Mouse (Mus musculus) hindbrain, embryonic 16.5 days (tissue): ENCODE results near the gene Vamp1. TPM values are rescaled to one million over a fixed set of nuclear protein-coding genes. Genes with fewer than 3 reads are reported as not detected.

ENCODE experiments used
- ATAC-seq: fragments of 200-750 bp; cut with Nextera tagmentation; 2 replicates; pipeline ENCODE4 v1.8.0; 2017; ENCODE audit warnings: moderate TSS enrichment, moderate library complexity
- H3K27ac ChIP-seq: fragments of 300-500 bp; sonication (generic); 2 replicates; pipeline ENCODE4 v1.5.1; 2014; ENCODE audit warnings: low read depth, mild to moderate bottlenecking, control low read depth, low read length, moderate library complexity
- H3K27me3 ChIP-seq: fragments of 300-500 bp; sonication (generic); replicated peaks from 2 replicates; pipeline ENCODE4 v1.6.1; 2014; ENCODE audit warnings: low read length; ENCODE audit not compliant: control insufficient read depth, insufficient read depth
- H3K36me3 ChIP-seq: fragments of 300-500 bp; sonication (generic); 2 replicates; pipeline ENCODE4 v1.6.1; 2014; ENCODE audit warnings: mild to moderate bottlenecking, low read length, moderate library complexity, mixed read lengths; ENCODE audit not compliant: control insufficient read depth, insufficient read depth
- H3K4me1 ChIP-seq: fragments of 300-500 bp; sonication (generic); 2 replicates; pipeline ENCODE4 v1.6.1; 2014; ENCODE audit warnings: low read depth, low read length; ENCODE audit not compliant: control insufficient read depth, insufficient read depth
- H3K4me2 ChIP-seq: fragments of 300-500 bp; sonication (generic); 2 replicates; pipeline ENCODE4 v1.6.1; 2014; ENCODE audit warnings: mild to moderate bottlenecking, low read length, control low read depth, moderate library complexity
- H3K4me3 ChIP-seq: fragments of 300-500 bp; sonication (generic); 2 replicates; pipeline ENCODE4 v1.5.1; 2014; ENCODE audit warnings: mild to moderate bottlenecking, low read length, control low read depth, moderate library complexity
- H3K9ac ChIP-seq: fragments of 300-500 bp; sonication (generic); 2 replicates; pipeline ENCODE4 v1.6.1; 2014; ENCODE audit warnings: low read depth, mild to moderate bottlenecking, control low read depth, low read length, moderate library complexity
- H3K9me3 ChIP-seq: fragments of 300-500 bp; sonication (generic); 2 replicates; pipeline ENCODE4 v1.6.1; 2014; ENCODE audit warnings: mild to moderate bottlenecking, low read length, moderate library complexity; ENCODE audit not compliant: control insufficient read depth
- WGBS: fragments of 180-500 bp; shearing (Covaris S2); extraction: QIAGEN DNeasy Blood & Tissue Kit; methylation state at CpG from one replicate; pipeline ENCODE4 v1.1.7; 2014; 5-methylcytosine and 5-hydroxymethylcytosine counted together
- polyA plus RNA-seq: library from polyadenylated mRNA; unstranded; fragments of >200 nt; fragmentation: Nextera tagmentation; extraction: Ambion mirVana; gene quantifications from 2 replicates; pipeline ENCODE4 v1.2.1, GENCODE M21; 2015

Vamp1 gene
- polyA plus RNA-seq, 1 experiment from 2014 or later: 52.8 TPM

DNA sequence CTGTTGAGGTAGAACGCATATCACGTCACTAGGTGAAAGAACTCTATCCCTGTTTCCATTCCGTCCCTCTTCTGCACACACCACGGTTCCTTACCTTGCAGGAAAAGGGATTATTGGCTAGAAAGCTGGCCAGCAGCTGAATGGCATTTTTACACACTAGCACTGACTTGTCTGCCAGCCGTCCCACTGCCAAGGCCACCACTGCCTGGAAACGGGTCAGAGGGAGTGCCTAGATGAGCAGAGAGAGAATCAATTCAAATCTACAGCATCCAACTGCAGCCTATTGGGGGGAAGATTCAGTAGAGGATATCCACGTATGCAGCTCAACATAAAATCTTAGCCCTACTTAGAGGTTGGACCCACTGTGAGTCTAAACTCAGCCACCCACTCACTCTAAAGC lies 35.8 kb upstream of the Vamp1 start:
- H3K27ac ChIP-seq: no peak overlapping the region
- no peak overlapping the region for H3K4me3 ChIP-seq
- H3K9ac ChIP-seq: no peak overlapping the region
- peaks cover 52% of the 10 kb centered on the region for H3K36me3 ChIP-seq
- WGBS: 89% methylated on average over 7 of the region's 7 CpGs
- no peak for ATAC-seq
- no peaks in the 10 kb centered on the region for H3K27me3 ChIP-seq
- H3K9me3 ChIP-seq: no peaks in the 10 kb centered on the region
- no peaks in the 10 kb centered on the region for H3K4me1 ChIP-seq
- H3K4me2 ChIP-seq: no peak overlapping the region

DNA sequence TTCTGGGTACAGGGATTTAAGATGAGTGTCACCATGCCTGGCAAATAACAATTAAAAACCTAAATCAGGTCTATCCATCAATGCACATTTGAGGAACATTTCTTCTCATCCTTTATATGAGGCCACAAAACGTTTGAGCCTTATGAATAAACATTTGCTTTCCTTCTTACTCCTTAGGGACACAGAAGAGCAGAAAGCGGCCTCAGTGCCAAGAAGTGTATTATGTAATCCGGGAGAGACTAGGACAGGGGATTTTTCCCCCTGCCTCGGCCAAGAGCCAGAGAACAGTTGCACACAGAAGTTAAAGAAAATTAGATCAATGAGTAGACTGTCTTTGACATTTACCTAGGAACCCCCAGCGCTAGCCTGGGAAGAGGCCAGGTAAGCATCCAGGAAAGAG lies 33.2 kb upstream of the Vamp1 start:
- no peak overlapping the region for H3K27ac ChIP-seq
- no peaks in the 10 kb centered on the region for H3K27me3 ChIP-seq
- no peak overlapping the region for H3K4me3 ChIP-seq
- H3K9ac ChIP-seq: no peak overlapping the region
- no peak for ATAC-seq
- no peaks in the 10 kb centered on the region for H3K9me3 ChIP-seq
- H3K4me2 ChIP-seq: no peak overlapping the region
- H3K4me1 ChIP-seq: no peaks in the 10 kb centered on the region
- 70% methylated on average over 5 of the region's 5 CpGs for WGBS
- H3K36me3 ChIP-seq: peaks cover 59% of the 10 kb centered on the region

DNA sequence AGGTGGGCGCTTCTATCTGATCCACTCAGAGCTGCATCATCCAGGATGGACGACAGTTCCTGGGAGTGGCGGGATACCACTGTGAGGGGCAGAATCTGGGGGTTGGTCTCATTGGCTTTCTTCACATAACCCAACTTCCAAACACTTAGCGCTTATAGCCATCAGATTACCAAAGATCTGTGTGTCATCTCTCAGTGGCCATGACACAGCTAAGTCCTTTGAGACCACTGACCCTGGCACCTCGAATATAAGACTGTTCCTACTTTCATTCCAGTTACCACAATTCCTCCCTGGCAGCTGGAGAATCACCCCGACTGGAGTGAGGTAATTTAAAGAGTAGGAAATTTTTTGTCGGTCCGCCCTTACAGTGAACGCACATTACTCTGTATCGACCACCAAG lies 29.1 kb upstream of the Vamp1 start:
- 93% methylated on average over 10 of the region's 10 CpGs for WGBS
- Histone ChIP-seq H3K4me3 (no peak overlapping the region), H3K27ac (no peak overlapping the region), H3K9me3 (no peaks in the 10 kb centered on the region), H3K9ac (no peak overlapping the region), H3K27me3 (no peaks in the 10 kb centered on the region), H3K4me1 (no peaks in the 10 kb centered on the region; the same call in 1 of the 2 replicates), H3K4me2 (no peak overlapping the region), H3K36me3 (peaks cover 34% of the 10 kb centered on the region)
- ATAC-seq: no peak

DNA sequence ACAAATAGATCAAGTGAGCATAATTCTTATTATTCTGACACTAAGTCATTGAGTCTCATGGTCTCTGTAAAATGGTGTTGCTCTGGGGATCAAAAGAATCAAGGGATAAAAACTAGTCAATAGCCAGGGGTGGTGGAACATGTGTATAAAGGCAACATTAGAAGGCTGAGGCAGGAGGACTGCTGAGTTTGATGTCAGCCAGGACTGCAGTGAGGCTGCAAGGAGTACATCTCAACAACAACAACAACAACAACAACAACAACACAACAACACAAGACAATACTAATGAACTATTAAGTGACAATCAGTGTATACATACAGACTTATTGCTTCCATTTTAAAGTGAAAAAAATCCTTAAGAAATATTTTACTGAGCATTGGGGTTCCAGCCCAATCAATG lies 24.5 kb upstream of the Vamp1 start:
- Histone ChIP-seq H3K4me1 (peaks cover 8% of the 10 kb centered on the region), H3K27me3 (no peaks in the 10 kb centered on the region), H3K9me3 (no peaks in the 10 kb centered on the region), H3K27ac (peak overlapping the region; percentile 99), H3K4me2 (peak overlapping the region; percentile 68), H3K4me3 (peak overlapping the region; percentile 73), H3K36me3 (peaks cover 20% of the 10 kb centered on the region), H3K9ac (peak overlapping the region; percentile 74)
- ATAC-seq: no peak

DNA sequence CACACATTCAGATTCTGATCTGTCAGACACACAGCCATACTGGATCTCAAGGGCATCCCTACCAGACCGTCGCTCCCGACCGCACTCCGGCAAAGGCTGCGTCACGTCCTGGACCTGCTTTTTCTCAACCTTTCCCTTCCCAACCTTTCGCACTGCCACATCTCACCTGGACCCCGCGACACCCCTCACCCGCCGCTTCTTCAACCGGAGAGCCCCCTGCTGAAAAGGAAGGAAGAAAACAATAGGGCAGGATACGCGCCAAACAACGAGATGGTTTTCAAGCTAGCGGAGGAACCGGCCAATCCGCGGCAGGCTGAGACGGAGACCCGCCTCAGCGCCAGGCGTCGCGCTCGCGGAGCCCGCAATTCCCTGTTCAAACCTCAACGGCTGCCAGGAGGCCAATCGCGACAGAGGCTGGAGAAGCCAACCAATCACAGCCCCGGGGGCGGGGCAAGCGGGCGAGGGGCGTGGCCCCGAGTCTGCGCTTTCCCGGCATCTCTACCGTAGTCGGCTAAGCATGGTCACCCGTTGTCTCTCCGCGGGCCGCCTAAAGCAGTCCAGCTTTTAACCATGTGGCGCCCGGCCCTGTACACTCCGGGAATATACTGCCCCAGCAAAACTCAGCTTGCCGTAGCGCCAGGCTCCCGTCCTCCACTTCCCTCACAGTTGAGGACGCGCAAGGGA lies 23.9 kb upstream of the Vamp1 start, which contains the start of the genes Ncapd2 and Mrpl51:
Ncapd2 (minus strand) TSS at position 370 of the 684 bp plus-strand sequence.
Mrpl51 (plus strand) TSS at position 470 of the 684 bp plus-strand sequence.
- ATAC-seq: peak; percentile 98
- H3K4me1 ChIP-seq: peaks cover 8% of the 10 kb centered on the region
- peak within 1 kb of the TSS; percentile 73 for H3K4me3 ChIP-seq
- peak within 1 kb of the TSS; percentile 88 for H3K4me2 ChIP-seq
- WGBS: under 1% methylated on average over 54 of the region's 54 CpGs
- peak within 1 kb of the TSS; percentile 99 for H3K27ac ChIP-seq
- peak within 1 kb of the TSS; percentile 74 for H3K9ac ChIP-seq
- no peaks in the 10 kb centered on the region for H3K27me3 ChIP-seq
- peaks cover 16% of the 10 kb centered on the region for H3K36me3 ChIP-seq
- H3K9me3 ChIP-seq: no peaks in the 10 kb centered on the region

DNA sequence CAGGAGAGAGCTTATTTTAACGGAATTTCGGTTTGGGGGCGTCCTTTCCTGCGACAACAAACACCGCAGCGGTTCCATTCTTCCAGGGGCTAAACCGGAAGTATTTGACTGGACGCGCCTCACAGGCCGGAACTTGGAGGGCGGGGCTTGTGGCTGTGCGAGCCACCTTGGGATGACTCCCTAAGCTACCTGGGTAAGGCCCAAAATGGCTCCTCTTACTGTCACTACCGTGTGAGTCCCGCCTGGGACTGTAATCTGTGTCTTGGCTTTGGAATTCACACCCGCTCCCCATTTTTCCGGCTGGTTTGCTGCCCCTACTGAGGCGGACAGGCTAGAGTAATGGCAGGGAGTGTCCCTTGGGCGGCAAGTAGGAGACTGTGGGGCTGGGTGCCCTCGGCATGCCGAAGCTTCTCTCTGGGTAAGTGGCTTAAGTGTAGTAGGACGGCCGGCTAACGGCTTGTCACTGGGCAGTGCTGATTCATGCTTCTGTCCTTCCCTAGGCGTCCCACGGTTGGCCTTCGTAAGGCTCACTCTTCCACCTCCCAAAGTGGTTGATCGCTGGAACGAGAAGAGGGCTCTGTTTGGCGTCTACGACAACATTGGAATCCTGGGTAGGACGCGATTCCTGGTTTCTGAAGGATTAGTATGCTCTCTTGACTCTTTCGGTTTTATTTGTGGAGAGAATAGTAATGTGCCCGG lies 23.2 kb upstream of the Vamp1 start:
- Histone ChIP-seq H3K4me1 (peaks cover 8% of the 10 kb centered on the region), H3K36me3 (peaks cover 14% of the 10 kb centered on the region), H3K4me2 (peak overlapping the region; percentile 88), H3K9me3 (no peaks in the 10 kb centered on the region), H3K9ac (peak overlapping the region; percentile 67), H3K27ac (peak overlapping the region; percentile 99), H3K4me3 (peak overlapping the region; percentile 73), H3K27me3 (no peaks in the 10 kb centered on the region)
- peak; percentile 94 for ATAC-seq
- WGBS: under 1% methylated on average over 34 of the region's 34 CpGs

DNA sequence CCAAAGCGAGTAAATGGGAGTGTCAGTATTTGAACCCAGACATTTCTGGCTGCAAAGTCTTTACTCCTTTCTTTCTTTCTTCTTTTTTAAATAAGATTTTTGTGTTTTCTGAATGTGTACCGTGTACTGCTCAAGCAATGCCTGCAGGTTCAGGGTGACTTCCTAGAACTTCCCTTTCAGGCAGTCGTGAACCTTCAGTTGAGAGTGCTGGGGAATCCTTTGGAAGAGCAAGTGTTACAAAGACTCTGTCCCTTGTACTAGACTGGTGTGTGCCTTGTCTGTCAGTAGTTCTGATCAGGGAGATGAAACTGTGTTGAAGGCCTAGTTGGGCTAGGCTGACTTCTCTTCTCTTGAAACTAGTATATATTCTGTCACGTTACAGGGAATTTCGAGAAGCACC lies 22.5 kb upstream of the Vamp1 start:
- 43% methylated on average over 5 of the region's 5 CpGs for WGBS
- H3K27me3 ChIP-seq: no peaks in the 10 kb centered on the region

DNA sequence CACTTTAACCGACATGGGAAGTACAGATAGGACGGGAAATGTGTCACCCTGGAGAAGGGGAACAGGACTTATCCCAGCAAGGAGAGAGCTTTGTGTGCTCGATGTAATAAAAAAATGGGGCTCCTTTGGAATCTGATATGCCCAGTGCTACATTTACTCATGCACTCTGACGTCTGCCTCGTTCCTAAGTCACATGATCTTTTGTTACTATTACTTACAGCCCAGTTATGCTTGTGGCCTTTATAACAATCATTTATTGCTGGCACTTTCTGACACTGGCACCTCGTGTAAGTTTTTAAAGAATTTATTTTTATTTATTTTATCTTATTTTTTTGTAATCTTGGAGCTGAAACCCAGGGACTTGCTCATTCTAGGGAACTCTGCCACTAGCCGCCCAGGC lies 22.0 kb upstream of the Vamp1 start:
- Histone ChIP-seq H3K4me3 (no peak overlapping the region), H3K4me1 (peaks cover 8% of the 10 kb centered on the region), H3K9ac (no peak overlapping the region), H3K27me3 (no peaks in the 10 kb centered on the region), H3K36me3 (peaks cover 9% of the 10 kb centered on the region; the same call in 1 of the 2 replicates), H3K9me3 (no peaks in the 10 kb centered on the region), H3K27ac (no peak overlapping the region), H3K4me2 (no peak overlapping the region; the same call in 1 of the 2 replicates)
- 80% methylated on average over 7 of the region's 7 CpGs for WGBS
- ATAC-seq: no peak

More for the DNA sequence above, 22.5 kb upstream of the Vamp1 start:
- H3K4me2 ChIP-seq: peak overlapping the region; percentile 88
- peak overlapping the region; percentile 67 for H3K9ac ChIP-seq
- peaks cover 8% of the 10 kb centered on the region for H3K4me1 ChIP-seq
- H3K9me3 ChIP-seq: no peaks in the 10 kb centered on the region
- ATAC-seq: no peak
- H3K36me3 ChIP-seq: peaks cover 9% of the 10 kb centered on the region; the same call in 1 of the 2 replicates
- H3K27ac ChIP-seq: no peak overlapping the region; the same call in 1 of the 2 replicates
- H3K4me3 ChIP-seq: peak overlapping the region; percentile 73

DNA sequence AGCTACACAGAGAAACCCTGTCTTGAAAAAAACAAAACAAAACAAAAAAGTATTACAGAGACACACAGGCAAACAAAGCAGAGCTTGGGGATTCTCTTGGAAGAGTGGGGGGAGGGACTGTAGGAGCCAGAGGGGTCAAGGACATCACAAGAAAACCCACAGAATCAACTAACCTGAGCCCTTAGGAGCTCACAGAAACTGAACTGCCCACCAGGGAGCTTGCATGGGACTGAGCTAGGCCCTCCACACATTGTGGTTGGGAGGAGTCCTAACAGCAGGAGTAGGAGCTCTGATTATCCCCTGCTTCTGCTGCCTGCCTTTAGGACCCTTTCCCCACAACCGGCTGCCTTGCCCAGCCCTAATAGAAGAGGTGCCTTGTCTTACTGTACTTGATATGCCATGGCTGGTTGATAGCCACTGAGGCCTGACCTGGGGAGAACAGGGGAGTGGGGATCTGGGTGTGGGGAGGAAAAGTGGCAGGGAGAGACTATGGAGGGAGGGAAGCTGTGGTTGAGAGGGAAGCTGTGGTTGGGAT lies 19.7 kb upstream of the Vamp1 start:
- no peak overlapping the region for H3K27ac ChIP-seq
- no peaks in the 10 kb centered on the region for H3K27me3 ChIP-seq
- H3K9ac ChIP-seq: no peak overlapping the region
- no peak for ATAC-seq
- WGBS: 35% methylated on average over 1 of the region's 1 CpGs
- no peaks in the 10 kb centered on the region for H3K9me3 ChIP-seq
- peaks cover 8% of the 10 kb centered on the region for H3K4me1 ChIP-seq
- H3K4me3 ChIP-seq: no peak overlapping the region
- H3K36me3 ChIP-seq: peaks cover 9% of the 10 kb centered on the region; the same call in 1 of the 2 replicates
- no peak overlapping the region for H3K4me2 ChIP-seq
